Comparison of ENCODE assay signal across 9 mouse cellular contexts in genomic region chr8:120324555-120324954, GRCm38 (mm10).
DNase-seq lines count a peak whose midpoint lies in the region; ATAC-seq and TF ChIP-seq lines count a peak whose summit lies in the region.
"Had no signal": no experiment of that assay in that cellular context is flagged by ENCODE, and none has a peak within 500 bp of the region (broad histone marks: within the 10 kb centered on the region; RNA-seq: fewer than 3 reads in every experiment).

No protein-coding gene starts in this region.

- H3K79me2 ChIP-seq in heart, adult 2 months (replicated peaks; ENCODE audit: control insufficient read depth, insufficient read depth, low read length) = no peaks in the 10 kb centered on the region

- TF ChIP-seq EP300 in heart, adult 2 months (IDR thresholded peaks at IDR 0.05; ENCODE audit: insufficient read depth, low read depth, low read length) = peak; percentile 52; the same call in 1 of the 2 replicates

- H3K9ac ChIP-seq in heart, adult 2 months (ENCODE audit: low read depth, low read length) = peak overlapping the region; percentile 12; the same call in 1 of the 2 replicates
- H3K9ac ChIP-seq in stomach, embryonic 16.5 days (ENCODE audit: low read length) = peak overlapping the region; percentile 12; the same call in 1 of the 2 replicates

- no peak for ATAC-seq in stomach, embryonic 16.5 days (ENCODE audit: insufficient read depth, low FRiP score)

- no peaks in the 10 kb centered on the region for H3K9me3 ChIP-seq in limb, embryonic 10.5 days (replicated peaks)
- H3K9me3 ChIP-seq in stomach, embryonic 16.5 days (replicated peaks; ENCODE audit: control insufficient read depth, low read length) = no peaks in the 10 kb centered on the region

- H3K4me2 ChIP-seq in stomach, embryonic 16.5 days (ENCODE audit: low read depth, low read length) = no peak overlapping the region

- 47% methylated on average over 3 of the region's 3 CpGs for WGBS in heart, adult 2 months
- WGBS in limb, embryonic 10.5 days = 52% methylated on average over 3 of the region's 3 CpGs
- 44% methylated on average over 3 of the region's 3 CpGs for WGBS in stomach, embryonic 16.5 days

- no peak for TF ChIP-seq POLR2A in heart, adult 2 months (IDR thresholded peaks at IDR 0.05; ENCODE audit: insufficient read depth, low read depth, low read length)

- intact Hi-C loops in heart, adult 2 months (cut with DNase I) = loop anchor here (2.0 kb wide), 1 partner anchor 38 kb away; no protein-coding TSS in a partner anchor

- DNase-seq in heart, adult 2 months = peak; percentile 48 to 54
- DNase-seq in heart, postnatal 4 days = no peak
- peak; percentile 43 for DNase-seq in right cerebral cortex, adult 18-20 months
- DNase-seq in right cerebral cortex, adult 2 months (ENCODE audit: low spot score in 2 of 2) = no peak
- no peak for DNase-seq in limb, embryonic 10.5 days (ENCODE audit: low spot score)
- DNase-seq in ovary, postnatal 36 days (ENCODE audit: low spot score) = no peak
- DNase-seq in layer of hippocampus, adult 9-10 months (ENCODE audit: low spot score) = no peak
- DNase-seq: thymus, postnatal 4 days had no signal

- no peaks in the 10 kb centered on the region for H3K36me3 ChIP-seq in heart, adult 2 months (ENCODE audit: control insufficient read depth, insufficient read depth, low read length)
- no peaks in the 10 kb centered on the region for H3K36me3 ChIP-seq in limb, embryonic 10.5 days
- H3K36me3 ChIP-seq in stomach, embryonic 16.5 days (ENCODE audit: control insufficient read depth, insufficient read depth, low read length) = no peaks in the 10 kb centered on the region

- H3K27me3 ChIP-seq in heart, adult 2 months (ENCODE audit: control insufficient read depth, insufficient read depth, low read length) = no peaks in the 10 kb centered on the region
- 0 out of 2 replicates have a peak, but pooled peaks cover 4% of the 10 kb centered on the region for H3K27me3 ChIP-seq in limb, embryonic 10.5 days (ENCODE audit: low read depth, poor library complexity, severe bottlenecking)
- H3K27me3 ChIP-seq in stomach, embryonic 16.5 days (ENCODE audit: control insufficient read depth, insufficient read depth, low read length) = no peaks in the 10 kb centered on the region

- H3K4me3 ChIP-seq in heart, adult 2 months = no peak overlapping the region
- no peak overlapping the region for H3K4me3 ChIP-seq in limb, embryonic 10.5 days
- no peak overlapping the region for H3K4me3 ChIP-seq in stomach, embryonic 16.5 days (replicated peaks; ENCODE audit: low read length)

- peak overlapping the region; percentile 58 for H3K27ac ChIP-seq in heart, adult 2 months
- H3K27ac ChIP-seq in limb, embryonic 10.5 days = peak overlapping the region; percentile 85
- H3K27ac ChIP-seq in stomach, embryonic 16.5 days (ENCODE audit: low read length) = no peak overlapping the region

- peak; percentile 29 for TF ChIP-seq CTCF in heart, adult 2 months (IDR thresholded peaks at IDR 0.05)

- H3K4me1 ChIP-seq in heart, adult 2 months (ENCODE audit: control insufficient read depth, insufficient read depth, low read length) = peaks cover 20% of the 10 kb centered on the region
- H3K4me1 ChIP-seq in limb, embryonic 10.5 days = peaks cover 66% of the 10 kb centered on the region
- H3K4me1 ChIP-seq in stomach, embryonic 16.5 days (ENCODE audit: control insufficient read depth, insufficient read depth, low read length) = peaks cover 20% of the 10 kb centered on the region

Comparison
In these comparisons a context has a peak if more than half of its experiments do, and no peak if none do; other contexts are left out.
1. DNase-seq: peak in heart, adult 2 months (2 of 2) and right cerebral cortex, adult 18-20 months (single experiment); none in heart, postnatal 4 days (single experiment), right cerebral cortex, adult 2 months (0 of 2), limb, embryonic 10.5 days (single experiment), ovary, postnatal 36 days (single experiment) and layer of hippocampus, adult 9-10 months (single experiment).